Mouse (Mus musculus) embryonic fibroblast, embryonic 13.5 days (primary cell): ENCODE data around the gene Dnajc16.

Experiments
- CTCF ChIP-seq: IDR thresholded peaks from 2 replicates; pipeline ENCODE4 v1.5.1; 2011; ENCODE audit warnings: mild to moderate bottlenecking, control low read depth, low read length, moderate library complexity, borderline replicate concordance; ENCODE audit not compliant: insufficient read depth
- POLR2A ChIP-seq: IDR thresholded peaks from 2 replicates; pipeline ENCODE4 v1.6.1; 2011; ENCODE audit warnings: low read depth, mild to moderate bottlenecking, control low read depth, low read length, moderate library complexity

DNA sequence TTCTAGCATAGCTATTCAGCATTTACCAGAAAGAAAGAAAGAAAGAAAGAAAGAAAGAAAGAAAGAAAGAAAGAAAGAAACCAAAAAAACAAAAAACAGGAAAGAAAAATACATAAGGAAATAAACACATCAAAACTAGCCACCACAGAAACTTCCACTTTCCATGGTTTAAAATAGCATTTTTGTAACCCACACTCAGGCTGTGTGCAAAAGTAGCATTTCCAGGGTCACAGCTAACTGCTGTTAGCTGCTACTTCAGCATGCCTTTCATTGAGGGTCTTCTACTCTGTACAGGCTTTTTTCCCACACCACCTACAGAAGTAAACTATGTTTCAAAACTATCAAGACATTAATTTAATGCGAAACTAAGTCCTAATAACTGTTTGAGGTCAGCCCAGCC, 71.4 kb downstream of the Dnajc16 start:
- TF ChIP-seq CTCF (no peak), POLR2A (no peak)
